Mouse (Mus musculus): Measurements from ENCODE around the gene Zfp69.

- TF ChIP-seq CTCF (IDR thresholded peaks at IDR 0.05; ENCODE audit: borderline replicate concordance, insufficient read depth, low read depth, low read length) (no peak), POLR2A (IDR thresholded peaks at IDR 0.05; ENCODE audit: borderline replicate concordance, insufficient read depth, low read length) (no peak)
These were observed 65.4 kb downstream of the Zfp69 start for GRCm38 (mm10) chr4:120886131-120886530.

Measured in cerebellum, adult 2 months (tissue).